Mouse (Mus musculus): Measurements from ENCODE around the gene Rab15.

DNA sequence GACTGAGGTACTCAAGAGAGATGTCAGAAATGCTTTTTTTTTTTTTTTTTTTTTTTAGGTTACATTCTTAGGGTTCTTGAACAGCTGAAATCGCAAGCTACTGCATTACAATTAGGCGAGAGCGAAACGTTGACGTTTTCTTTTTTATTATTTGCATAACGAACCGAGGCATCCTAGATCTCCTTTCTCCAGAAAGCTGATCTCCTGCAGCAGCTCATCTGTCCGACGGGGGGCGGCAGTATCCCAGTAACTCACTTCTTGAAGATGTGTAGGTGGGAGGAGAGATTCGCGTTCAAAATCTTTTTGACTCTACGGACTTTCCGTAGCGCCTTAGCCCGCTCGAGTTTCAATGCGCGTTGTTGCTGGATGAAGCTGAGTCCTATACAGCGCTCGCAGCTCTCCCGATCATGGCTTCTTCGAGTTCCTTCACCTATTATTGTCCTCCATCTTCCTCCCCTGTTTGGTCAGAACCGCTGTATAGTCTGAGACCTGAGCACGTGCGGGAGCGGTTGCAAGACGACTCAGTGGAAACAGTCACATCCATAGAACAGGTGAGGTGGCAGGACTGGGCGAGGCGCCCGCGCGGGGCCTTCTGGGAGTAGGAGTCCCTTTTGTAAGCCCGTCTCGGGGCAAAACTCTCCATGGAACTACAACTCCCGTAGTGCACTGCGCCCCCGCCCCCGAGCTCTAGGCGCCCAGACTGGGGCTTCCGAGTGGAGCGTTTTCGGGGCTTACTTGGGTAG lies 14.6 kb upstream of the Rab15 start:
- TF ChIP-seq ZNF384 (IDR thresholded peaks at IDR 0.05; ENCODE audit: low read depth, low read length) (peak; percentile 79), GATA1 (IDR thresholded peaks at IDR 0.05; ENCODE audit: low read depth, low read length) (no peak)
